Mouse (Mus musculus) T-helper 2 cell (primary cell): ENCODE results near the gene Tmem198.

Experiments
- in situ Hi-C: fragments of 300-600 bp; cut with MboI, MseI; formaldehyde crosslinking; loops from one replicate; pipeline ENCODE4 v1.15.1; 2025; ENCODE audit warnings: high pct_unique_total_duplicates

The Tmem198 gene

GRCm38 (mm10) chr1:75455433-75455832 lies 23.9 kb upstream of the Tmem198 start:
- in situ Hi-C loops, result no loop called here

- in situ Hi-C loops, result no loop called here
Measured at GRCm38 (mm10) chr1:75455948-75456347, 23.4 kb upstream of the Tmem198 start.

GRCm38 (mm10) chr1:75456746-75457564 lies 22.4 kb upstream of the Tmem198 start:
- in situ Hi-C loops, result no loop called here

GRCm38 (mm10) chr1:75457710-75458024 lies 21.7 kb upstream of the Tmem198 start:
- in situ Hi-C loops, result no loop called here

DNA sequence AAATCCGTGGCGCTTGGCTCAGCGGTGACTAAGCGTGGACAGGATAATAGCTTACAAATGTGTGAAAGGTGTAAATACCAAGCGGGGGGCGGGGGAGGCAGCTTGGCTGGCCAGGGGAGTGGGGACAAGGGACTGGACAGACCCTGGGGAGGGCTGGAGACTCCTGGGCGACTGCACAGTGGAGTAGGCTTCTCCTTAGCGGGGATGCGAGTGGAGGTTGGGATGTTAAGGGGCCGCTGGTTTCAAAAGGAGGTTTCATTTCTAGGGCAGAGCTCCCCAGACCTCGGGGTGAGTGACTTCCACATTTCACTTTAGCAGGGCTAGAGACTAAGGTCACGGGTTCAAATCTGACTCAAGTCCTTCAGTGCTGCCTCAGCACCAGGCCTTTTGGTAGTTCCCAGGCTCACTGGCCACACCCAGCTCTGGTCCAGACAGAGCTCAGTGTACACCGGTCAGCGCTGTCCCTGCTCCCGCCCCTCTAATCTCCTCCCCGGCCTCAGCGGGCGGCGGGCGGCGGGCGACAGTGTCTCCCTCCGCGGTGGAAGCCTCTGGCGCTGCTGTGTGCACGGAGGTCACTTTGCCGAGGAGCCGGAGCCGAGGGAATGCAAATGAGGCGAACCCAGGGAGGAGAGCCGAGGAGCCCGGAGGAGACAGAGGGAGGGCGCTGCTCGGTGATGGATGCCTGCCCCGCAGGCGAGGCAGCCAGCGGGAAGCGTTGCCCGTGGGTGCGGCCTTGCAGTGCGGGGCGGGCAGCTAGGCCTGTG lies 21.1 kb upstream of the Tmem198 start:
- in situ Hi-C loops, result no loop called here

GRCm38 (mm10) chr1:75458789-75459684 lies 20.3 kb upstream of the Tmem198 start:
- in situ Hi-C loops, result no loop called here

- in situ Hi-C loops, result loop anchor here (5.0 kb wide), 1 partner anchor 103 kb away; no protein-coding TSS in a partner anchor
Measured at GRCm38 (mm10) chr1:75460297-75460696, 19.0 kb upstream of the Tmem198 start.

- in situ Hi-C loops, result loop anchor here (5.0 kb wide), 1 partner anchor 105 kb away; no protein-coding TSS in a partner anchor
Measured at GRCm38 (mm10) chr1:75462636-75463035, 16.7 kb upstream of the Tmem198 start.

DNA sequence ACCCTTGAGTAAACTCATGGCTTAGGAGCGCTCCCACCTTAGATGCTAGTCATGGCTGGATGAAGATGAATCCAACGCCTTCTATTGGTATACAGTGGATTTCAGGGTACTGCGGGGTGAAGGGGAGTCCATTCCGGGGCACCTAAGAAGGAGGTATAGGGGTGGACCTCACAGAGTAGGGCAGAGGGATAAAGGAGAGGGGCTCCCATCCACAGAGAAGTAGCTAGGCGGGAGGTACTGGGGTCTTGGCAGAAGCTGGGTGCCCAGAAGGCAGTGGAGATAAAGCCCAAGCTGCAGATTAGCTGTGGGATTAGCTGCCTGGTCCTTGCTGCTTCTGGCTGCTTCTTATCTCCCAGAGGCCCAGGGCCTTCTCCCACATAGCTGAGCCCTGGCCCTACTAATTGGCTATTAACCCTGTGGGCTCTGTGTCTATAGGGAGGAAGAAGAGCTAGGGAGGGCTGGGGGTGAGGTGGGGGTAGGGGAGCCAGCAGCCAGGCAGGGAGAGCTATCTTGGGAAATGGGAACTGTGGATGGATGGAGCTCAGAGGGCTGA lies 15.6 kb upstream of the Tmem198 start:
- in situ Hi-C loops, result loop anchor here (5.0 kb wide), 1 partner anchor 106 kb away; no protein-coding TSS in a partner anchor

GRCm38 (mm10) chr1:75467215-75467927 lies 12.0 kb upstream of the Tmem198 start:
- in situ Hi-C loops, result no loop called here

GRCm38 (mm10) chr1:75469287-75469825 lies 10.0 kb upstream of the Tmem198 start:
- in situ Hi-C loops, result no loop called here

DNA sequence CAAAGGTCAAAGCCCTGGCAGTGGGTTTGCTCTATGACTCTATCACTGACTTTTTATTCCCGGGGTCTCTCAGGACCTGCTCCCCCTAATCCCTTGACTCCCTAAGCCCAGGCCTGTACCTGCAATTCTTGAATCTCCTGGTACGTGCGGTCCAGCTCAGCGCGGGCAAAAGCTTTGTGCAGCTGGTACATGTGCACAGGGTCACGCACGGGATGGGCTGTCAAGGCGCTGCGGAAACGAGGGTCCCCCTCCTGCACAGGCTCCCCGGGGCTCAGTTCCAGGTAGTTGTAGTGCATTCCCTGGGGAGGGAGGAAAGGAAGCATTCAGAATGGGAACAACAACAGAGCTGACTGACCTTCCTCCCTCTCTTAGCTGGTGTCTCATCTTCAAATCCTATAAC lies 2.9 kb upstream of the Tmem198 start:
- in situ Hi-C loops, result loop anchor here (5.0 kb wide), 1 partner anchor 39 kb away; the partner anchor contains the start of gene Gmppa

- in situ Hi-C loops, result loop anchor here (5.0 kb wide), 1 partner anchor 40 kb away; the partner anchor contains the start of gene Gmppa
Measured at GRCm38 (mm10) chr1:75477264-75477965, 1.9 kb upstream of the Tmem198 start.

DNA sequence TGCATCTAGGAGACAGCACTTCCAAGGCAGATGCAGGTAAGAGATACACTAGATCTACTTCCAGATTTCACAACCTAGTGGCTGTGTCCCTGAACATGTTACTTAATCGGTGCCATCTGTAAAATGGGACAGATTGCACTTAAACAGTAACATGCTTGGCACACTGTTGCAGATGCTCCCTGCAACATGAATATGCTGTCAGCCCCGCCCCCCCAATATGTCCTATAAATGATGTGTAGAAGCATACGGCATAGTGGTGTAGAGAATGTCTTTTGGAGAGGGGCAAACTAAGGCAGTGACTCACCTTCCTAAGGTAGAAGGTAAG lies 1.4 kb upstream of the Tmem198 start:
- in situ Hi-C loops, result loop anchor here (5.0 kb wide), 1 partner anchor 41 kb away; the partner anchor contains the start of gene Gmppa

- in situ Hi-C loops, result loop anchor here (5.0 kb wide), 1 partner anchor 41 kb away; the partner anchor contains the start of gene Gmppa
Measured at GRCm38 (mm10) chr1:75478497-75478896, 835 bp upstream of the Tmem198 start.

GRCm38 (mm10) chr1:75479635-75479989 lies 280 bp downstream of the Tmem198 start:
- in situ Hi-C loops, result loop anchor here (5.0 kb wide), 1 partner anchor 42 kb away; the partner anchor contains the start of gene Gmppa

GRCm38 (mm10) chr1:75480036-75480435 lies 704 bp downstream of the Tmem198 start:
- in situ Hi-C loops, result loop anchor here (5.0 kb wide), 1 partner anchor 42 kb away; the partner anchor contains the start of gene Stk11ip

GRCm38 (mm10) chr1:75480735-75481134 lies 1.4 kb downstream of the Tmem198 start:
- in situ Hi-C loops, result loop anchor here (5.0 kb wide), 1 partner anchor 42 kb away; the partner anchor contains the start of gene Stk11ip

DNA sequence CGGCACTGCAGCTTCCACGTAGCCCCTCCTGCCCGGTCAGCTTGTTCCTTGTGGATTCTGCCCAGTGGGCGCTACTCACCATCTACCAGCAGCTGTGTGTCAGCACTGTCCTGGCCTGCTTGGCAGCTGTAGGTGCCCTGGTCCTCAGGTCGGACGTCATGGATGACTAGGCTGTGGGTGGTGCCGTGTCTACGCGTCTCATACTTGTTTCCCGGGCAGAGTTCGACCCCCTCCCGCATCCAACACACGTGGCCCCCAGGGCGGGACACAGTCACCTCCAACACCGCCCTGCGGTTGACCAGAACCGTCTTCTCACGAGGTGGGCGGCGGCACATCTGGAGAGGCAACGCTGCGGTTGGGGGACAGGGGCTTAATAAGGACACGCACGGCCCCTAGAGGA lies 7.2 kb downstream of the Tmem198 start:
- in situ Hi-C loops, result no loop called here

- in situ Hi-C loops, result no loop called here
Measured at GRCm38 (mm10) chr1:75487040-75487404, 7.7 kb downstream of the Tmem198 start.
